Comparison of ENCODE assay signal across 13 mouse cellular contexts in the genomic region with DNA sequence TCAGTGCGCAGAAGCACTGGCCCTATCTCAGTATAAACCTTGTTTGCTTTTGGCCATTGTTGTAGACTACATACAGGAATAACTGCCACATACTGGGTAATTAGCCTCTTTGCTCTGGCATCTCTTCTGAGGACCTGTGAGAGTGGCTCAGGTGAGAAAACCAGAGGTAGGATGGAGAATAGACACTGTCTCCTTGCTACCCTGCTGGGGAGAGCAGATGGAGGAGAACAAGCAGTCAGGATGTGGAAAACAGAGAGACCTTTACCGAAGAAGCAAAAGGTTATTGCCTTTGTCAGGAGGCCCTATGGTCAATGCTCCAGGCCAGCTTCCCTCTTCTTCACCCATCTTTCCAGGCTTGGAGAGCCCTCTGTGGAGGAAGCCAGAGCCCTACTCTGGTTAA.
A peak's percentile ranks its signal among the peaks of the same experiment; 100 is the strongest.
DNase-seq lines count a peak whose midpoint lies in the region; ATAC-seq and TF ChIP-seq lines count a peak whose summit lies in the region.
"Had no signal": no experiment of that assay in that cellular context is flagged by ENCODE, and none has a peak within 500 bp of the region (broad histone marks: within the 10 kb centered on the region; RNA-seq: fewer than 3 reads in every experiment).

No protein-coding gene starts in this region.

- H3K4me1 ChIP-seq in heart, embryonic 13.5 days = peaks cover 69% of the 10 kb centered on the region
- H3K4me1 ChIP-seq in midbrain, embryonic 12.5 days = peaks cover 63% of the 10 kb centered on the region
- peaks cover 4% of the 10 kb centered on the region for H3K4me1 ChIP-seq in midbrain, postnatal 0 days (ENCODE audit: insufficient read depth, low read length)
- H3K4me1 ChIP-seq in forebrain, embryonic 15.5 days = peaks cover 50% of the 10 kb centered on the region
- peaks cover 24% of the 10 kb centered on the region for H3K4me1 ChIP-seq in midbrain, embryonic 15.5 days

- peak overlapping the region; percentile 54 for H3K27ac ChIP-seq in heart, embryonic 13.5 days (replicated peaks)
- H3K27ac ChIP-seq in midbrain, embryonic 12.5 days (replicated peaks) = peak overlapping the region; percentile 82; the same call in 1 of the 2 replicates
- H3K27ac ChIP-seq in midbrain, postnatal 0 days (ENCODE audit: low read depth, low read length) = no peak overlapping the region
- H3K27ac ChIP-seq in forebrain, embryonic 15.5 days (replicated peaks) = peak overlapping the region; percentile 55
- H3K27ac ChIP-seq in midbrain, embryonic 15.5 days = peak overlapping the region; percentile 56; the same call in 1 of the 2 replicates
- H3K27ac ChIP-seq: heart, adult 2 months; layer of hippocampus, adult 2 months had no signal

- no peak overlapping the region for H3K4me2 ChIP-seq in heart, embryonic 13.5 days
- no peak overlapping the region for H3K4me2 ChIP-seq in midbrain, embryonic 12.5 days (replicated peaks)
- H3K4me2 ChIP-seq in midbrain, postnatal 0 days (ENCODE audit: low read depth, low read length, poor library complexity, severe bottlenecking) = no peak overlapping the region
- H3K4me2 ChIP-seq in forebrain, embryonic 15.5 days (replicated peaks) = no peak overlapping the region
- H3K4me2 ChIP-seq in midbrain, embryonic 15.5 days = no peak overlapping the region

- no peaks in the 10 kb centered on the region for H3K9me3 ChIP-seq in heart, embryonic 13.5 days
- H3K9me3 ChIP-seq in midbrain, embryonic 12.5 days = no peaks in the 10 kb centered on the region
- H3K9me3 ChIP-seq in midbrain, postnatal 0 days (ENCODE audit: low read length) = no peaks in the 10 kb centered on the region
- H3K9me3 ChIP-seq in forebrain, embryonic 15.5 days = no peaks in the 10 kb centered on the region
- H3K9me3 ChIP-seq in midbrain, embryonic 15.5 days = no peaks in the 10 kb centered on the region
- H3K9me3 ChIP-seq: G1E had no signal

- no peak overlapping the region for H3K4me3 ChIP-seq in heart, embryonic 13.5 days
- H3K4me3 ChIP-seq in midbrain, embryonic 12.5 days = no peak overlapping the region
- H3K4me3 ChIP-seq in midbrain, postnatal 0 days (ENCODE audit: low read depth, low read length) = no peak overlapping the region
- no peak overlapping the region for H3K4me3 ChIP-seq in forebrain, embryonic 15.5 days
- H3K4me3 ChIP-seq in midbrain, embryonic 15.5 days = no peak overlapping the region
- H3K4me3 ChIP-seq: heart, adult 2 months; layer of hippocampus, adult 2 months had no signal

- no peak for ATAC-seq in heart, embryonic 13.5 days (ENCODE audit: extremely low read depth, insufficient number of reproducible peaks, low FRiP score, low TSS enrichment)
- no peak for ATAC-seq in midbrain, embryonic 12.5 days (ENCODE audit: low FRiP score, low read depth)
- no peak for ATAC-seq in midbrain, postnatal 0 days (ENCODE audit: low FRiP score)
- ATAC-seq in forebrain, embryonic 15.5 days (replicated peaks) = no peak
- no peak for ATAC-seq in midbrain, embryonic 15.5 days (replicated peaks)

- no peaks in the 10 kb centered on the region for H3K36me3 ChIP-seq in heart, embryonic 13.5 days
- no peaks in the 10 kb centered on the region for H3K36me3 ChIP-seq in midbrain, embryonic 12.5 days
- H3K36me3 ChIP-seq in midbrain, postnatal 0 days (ENCODE audit: insufficient read depth, low read length) = no peaks in the 10 kb centered on the region
- H3K36me3 ChIP-seq in forebrain, embryonic 15.5 days = no peaks in the 10 kb centered on the region
- H3K36me3 ChIP-seq in midbrain, embryonic 15.5 days (replicated peaks) = no peaks in the 10 kb centered on the region
- H3K36me3 ChIP-seq: G1E had no signal

- WGBS in heart, embryonic 13.5 days = 85% methylated on average over 2 of the region's 2 CpGs
- WGBS in midbrain, embryonic 12.5 days = 86% methylated on average over 2 of the region's 2 CpGs
- WGBS in midbrain, postnatal 0 days = 73% methylated on average over 2 of the region's 2 CpGs
- WGBS in forebrain, embryonic 15.5 days = 75% methylated on average over 2 of the region's 2 CpGs
- 82% methylated on average over 2 of the region's 2 CpGs for WGBS in midbrain, embryonic 15.5 days

- no peak overlapping the region for H3K9ac ChIP-seq in heart, embryonic 13.5 days
- H3K9ac ChIP-seq in midbrain, embryonic 12.5 days (replicated peaks) = no peak overlapping the region
- H3K9ac ChIP-seq in midbrain, postnatal 0 days (replicated peaks; ENCODE audit: low read length, poor library complexity, severe bottlenecking) = no peak overlapping the region
- H3K9ac ChIP-seq in forebrain, embryonic 15.5 days (replicated peaks) = no peak overlapping the region
- H3K9ac ChIP-seq in midbrain, embryonic 15.5 days = no peak overlapping the region

- no peaks in the 10 kb centered on the region for H3K27me3 ChIP-seq in heart, embryonic 13.5 days (replicated peaks)
- H3K27me3 ChIP-seq in midbrain, embryonic 12.5 days = peaks cover 83% of the 10 kb centered on the region
- H3K27me3 ChIP-seq in midbrain, postnatal 0 days (ENCODE audit: insufficient read depth, low read length) = peaks cover 27% of the 10 kb centered on the region
- no peaks in the 10 kb centered on the region for H3K27me3 ChIP-seq in forebrain, embryonic 15.5 days
- peaks cover 24% of the 10 kb centered on the region for H3K27me3 ChIP-seq in midbrain, embryonic 15.5 days (replicated peaks)

- no peak for TF ChIP-seq CTCF in midbrain, postnatal 0 days (IDR thresholded peaks at IDR 0.05)

- DNase-seq in heart, adult 18-20 months = no peak
- no peak for DNase-seq in midbrain, postnatal 0 days (ENCODE audit: low spot score)
- no peak for DNase-seq in urinary bladder, adult 2 months (ENCODE audit: low spot score)
- DNase-seq in adrenal gland, adult 8-10 months = no peak
- DNase-seq: heart, adult 2 months; heart, postnatal 36 days; lung, adult 2 months had no signal
